Mouse (Mus musculus) kidney, postnatal 4 days (tissue): ENCODE results near the gene Gm17657.
"Not testable (repeated sequence)": the region's sequence is repeated elsewhere in the genome, so short reads cannot be mapped to it uniquely, and the experiment has no call there.

Source experiments
- DNase-seq, 2 experiments: peaks; one replicate each; pipeline ENCODE4 v3.0.0; 2021; ENCODE audit warnings: mixed read lengths in 2 of 2

Gene Gm17657

GRCm38 (mm10) chr17:29500802-29501469, 48.5 kb downstream of the Gm17657 start:
- DNase-seq = no peak

- DNase-seq = no peak
Observed at GRCm38 (mm10) chr17:29500243-29500740, 49.1 kb downstream of the Gm17657 start.

- no peak for DNase-seq
Observed at GRCm38 (mm10) chr17:29499511-29499910, 49.9 kb downstream of the Gm17657 start.

- not testable (repeated sequence) for DNase-seq
Observed at GRCm38 (mm10) chr17:29498952-29499351, 50.5 kb downstream of the Gm17657 start.

GRCm38 (mm10) chr17:29498028-29498427, 51.4 kb downstream of the Gm17657 start:
- peak in 1 of 2 experiments; percentile 10 for DNase-seq

- not testable (repeated sequence) for DNase-seq
Observed at GRCm38 (mm10) chr17:29497481-29497880, 52.0 kb downstream of the Gm17657 start.

GRCm38 (mm10) chr17:29497071-29497354, 52.4 kb downstream of the Gm17657 start:
- no peak for DNase-seq

- no peak for DNase-seq
Observed at GRCm38 (mm10) chr17:29496211-29497070, 53.0 kb downstream of the Gm17657 start.

- DNase-seq = no peak
Observed at GRCm38 (mm10) chr17:29494732-29495076, 54.7 kb downstream of the Gm17657 start.

- no peak for DNase-seq
Observed at GRCm38 (mm10) chr17:29494062-29494731, 55.2 kb downstream of the Gm17657 start.

- peak in 1 of 2 experiments; percentile 15 for DNase-seq
Observed at GRCm38 (mm10) chr17:29493461-29493980, 55.9 kb downstream of the Gm17657 start.

GRCm38 (mm10) chr17:29492269-29493191, 56.9 kb downstream of the Gm17657 start:
- peak; percentile 63 to 77 for DNase-seq

- DNase-seq = peak; percentile 64 to 78
Observed at GRCm38 (mm10) chr17:29491591-29492268, 57.7 kb downstream of the Gm17657 start.

- DNase-seq = peak; percentile 68 to 79
Observed at GRCm38 (mm10) chr17:29490713-29491581, 58.5 kb downstream of the Gm17657 start, which contains the start of gene Pim1. Pim1 (plus strand) TSS chr17:29490753.

- DNase-seq = peak; percentile 99 to 100
Observed at GRCm38 (mm10) chr17:29489971-29490712, 59.3 kb downstream of the Gm17657 start.

GRCm38 (mm10) chr17:29488978-29489970, 60.2 kb downstream of the Gm17657 start:
- peak; percentile 63 to 75 for DNase-seq

GRCm38 (mm10) chr17:29488257-29488977, 61.0 kb downstream of the Gm17657 start:
- no peak for DNase-seq
